Comparison of ENCODE assay signal across 25 mouse cellular contexts in genomic region chr5:96993057-96993456, GRCm38 (mm10). TPM values are rescaled to one million over a fixed set of nuclear protein-coding genes. Genes with fewer than 3 reads are reported as not detected.
DNase-seq lines count a peak whose midpoint lies in the region; ATAC-seq lines count a peak whose summit lies in the region.
"Had no signal": no experiment of that assay in that cellular context is flagged by ENCODE, and none has a peak within 500 bp of the region (broad histone marks: within the 10 kb centered on the region; RNA-seq: fewer than 3 reads in every experiment).

No protein-coding gene starts in this region.

- no peak overlapping the region for H3K4me3 ChIP-seq in kidney, embryonic 16.5 days (ENCODE audit: low read length)
- H3K4me3 ChIP-seq in liver, embryonic 16.5 days (ENCODE audit: low read depth, low read length), result no peak overlapping the region
- H3K4me3 ChIP-seq: embryonic facial prominence, embryonic 12.5 days; hindbrain, embryonic 10.5 days; limb, embryonic 12.5 days; midbrain, embryonic 15.5 days; neural tube, embryonic 12.5 days had no signal

- 27% methylated on average over 8 of the region's 8 CpGs for WGBS in kidney, embryonic 16.5 days
- WGBS in liver, embryonic 16.5 days (ENCODE audit: insufficient replicate concordance), result 68% methylated on average over 8 of the region's 8 CpGs

- no peaks in the 10 kb centered on the region for H3K9me3 ChIP-seq in kidney, embryonic 16.5 days (ENCODE audit: low read length)
- no peaks in the 10 kb centered on the region for H3K9me3 ChIP-seq in liver, embryonic 16.5 days (replicated peaks; ENCODE audit: control insufficient read depth, low read length)
- H3K9me3 ChIP-seq: embryonic facial prominence, embryonic 12.5 days; hindbrain, embryonic 10.5 days; limb, embryonic 12.5 days; midbrain, embryonic 15.5 days; neural tube, embryonic 12.5 days had no signal

- no peak overlapping the region for H3K9ac ChIP-seq in kidney, embryonic 16.5 days (replicated peaks; ENCODE audit: low read length)
- no peak overlapping the region for H3K9ac ChIP-seq in liver, embryonic 16.5 days (ENCODE audit: low read depth, low read length)
- H3K9ac ChIP-seq: embryonic facial prominence, embryonic 12.5 days; forebrain, postnatal 0 days; limb, embryonic 12.5 days; lung, embryonic 14.5 days; midbrain, embryonic 15.5 days; neural tube, embryonic 12.5 days had no signal

- H3K36me3 ChIP-seq in kidney, embryonic 16.5 days (ENCODE audit: insufficient read depth, low read length), result no peaks in the 10 kb centered on the region
- H3K36me3 ChIP-seq in liver, embryonic 16.5 days (ENCODE audit: control insufficient read depth, insufficient read depth), result no peaks in the 10 kb centered on the region
- H3K36me3 ChIP-seq: embryonic facial prominence, embryonic 12.5 days; hindbrain, embryonic 10.5 days; limb, embryonic 12.5 days; midbrain, embryonic 15.5 days; neural tube, embryonic 12.5 days had no signal

- H3K4me2 ChIP-seq in kidney, embryonic 16.5 days (replicated peaks; ENCODE audit: low read depth, low read length), result no peak overlapping the region
- no peak overlapping the region for H3K4me2 ChIP-seq in liver, embryonic 16.5 days (ENCODE audit: low read depth, low read length)
- H3K4me2 ChIP-seq: embryonic facial prominence, embryonic 12.5 days; heart, embryonic 11.5 days; limb, embryonic 12.5 days; lung, embryonic 14.5 days; midbrain, embryonic 15.5 days; neural tube, embryonic 12.5 days had no signal

- 0 out of 2 replicates have a peak overlapping the region, but pooled peaks have one; percentile 1 for H3K27ac ChIP-seq in kidney, embryonic 16.5 days (ENCODE audit: low read length)
- 0 out of 2 replicates have a peak overlapping the region, but pooled peaks have one; percentile 26 for H3K27ac ChIP-seq in liver, embryonic 16.5 days (ENCODE audit: low read length)
- H3K27ac ChIP-seq: embryonic facial prominence, embryonic 12.5 days; hindbrain, embryonic 10.5 days; limb, embryonic 12.5 days; midbrain, embryonic 15.5 days; neural tube, embryonic 12.5 days; stomach, postnatal 0 days had no signal

- H3K4me1 ChIP-seq in kidney, embryonic 16.5 days (ENCODE audit: insufficient read depth, low read length), result peaks cover 16% of the 10 kb centered on the region
- peaks cover 25% of the 10 kb centered on the region for H3K4me1 ChIP-seq in liver, embryonic 16.5 days (ENCODE audit: control insufficient read depth, low read depth, low read length)

- no peak for ATAC-seq in kidney, embryonic 16.5 days (ENCODE audit: low FRiP score, low TSS enrichment)
- ATAC-seq in liver, embryonic 16.5 days (ENCODE audit: low read depth), result no peak
- no peak for ATAC-seq in frontal cortex, adult (ENCODE audit: low TSS enrichment)
- ATAC-seq: forebrain, postnatal 0 days; hindbrain, embryonic 16.5 days; intestine, embryonic 16.5 days; midbrain, embryonic 15.5 days had no signal

- DNase-seq in kidney, adult 18-20 months, result no peak
- peak; percentile 56 to 67 for DNase-seq in spleen, postnatal 36 days (ENCODE audit: low spot score in 2 of 2)
- DNase-seq in spleen, postnatal 10 days (ENCODE audit: low spot score in 2 of 2), result no peak
- no peak for DNase-seq in left cerebral cortex, adult 18-20 months (ENCODE audit: low spot score in 2 of 2)
- DNase-seq: adrenal gland, adult 2 months; cerebellum, adult 11-12 months; cerebellum, postnatal 14 days; forebrain, postnatal 0 days; lung, embryonic 14.5 days; lung, postnatal 4 days; retina, postnatal 1 day; right cerebral cortex, postnatal 25 days; thymus, adult 2 months had no signal

- no peaks in the 10 kb centered on the region for H3K27me3 ChIP-seq in kidney, embryonic 16.5 days (ENCODE audit: insufficient read depth, low read length)
- H3K27me3 ChIP-seq in liver, embryonic 16.5 days (ENCODE audit: control insufficient read depth, insufficient read depth, low read depth, low read length), result no peaks in the 10 kb centered on the region
- H3K27me3 ChIP-seq: embryonic facial prominence, embryonic 12.5 days; limb, embryonic 12.5 days; midbrain, embryonic 15.5 days; neural tube, embryonic 12.5 days had no signal

RNA-seq across cellular contexts. Expression of gene Bmp2k, which starts 4.4 kb away (rescaled TPM):
- polyA plus RNA-seq in kidney, embryonic 16.5 days (2015; fragmentation: Nextera tagmentation; extraction: Ambion mirVana), result 7.7 and 8.0 TPM in 2 replicates
- polyA plus RNA-seq in liver, embryonic 16.5 days (2015; fragmentation: Nextera tagmentation; extraction: Ambion mirVana), result 25.9 and 26.5 TPM in 2 replicates
- 10 to 100 TPM; 10.8 to 11.6 TPM for total RNA-seq in left cerebral cortex, adult 18-20 months (2021)

Comparison
In these comparisons a context has a peak if more than half of its experiments do, and no peak if none do; other contexts are left out.
1. DNase-seq: peak in spleen, postnatal 36 days (2 of 2); none in kidney, adult 18-20 months (single experiment), spleen, postnatal 10 days (0 of 2) and left cerebral cortex, adult 18-20 months (0 of 2).